Mouse (Mus musculus) lung, embryonic 16.5 days (tissue): Measurements from ENCODE around the gene Irgq. TPM values are rescaled to one million over a fixed set of nuclear protein-coding genes. Genes with fewer than 3 reads are reported as not detected.

Experiments
- ATAC-seq: fragments of 200-750 bp; cut with Nextera tagmentation; 2 replicates; pipeline ENCODE4 v1.8.0; 2017; ENCODE audit warnings: low read depth, mild to moderate bottlenecking, moderate library complexity
- H3K27ac ChIP-seq: fragments of 300-500 bp; sonication (generic); 2 replicates; pipeline ENCODE4 v1.5.1; 2014; ENCODE audit warnings: mild to moderate bottlenecking, control low read depth, low read length
- H3K27me3 ChIP-seq: fragments of 300-500 bp; sonication (generic); 2 replicates; pipeline ENCODE4 v1.6.1; 2014; ENCODE audit warnings: low read depth, low read length, mixed read lengths; ENCODE audit not compliant: control insufficient read depth, insufficient read depth
- H3K36me3 ChIP-seq: fragments of 300-500 bp; sonication (generic); 2 replicates; pipeline ENCODE4 v1.6.1; 2014; ENCODE audit warnings: low read length; ENCODE audit not compliant: control insufficient read depth, insufficient read depth
- H3K4me1 ChIP-seq: fragments of 300-500 bp; sonication (generic); replicated peaks from 2 replicates; pipeline ENCODE4 v1.6.1; 2014; ENCODE audit warnings: low read length, mixed read lengths; ENCODE audit not compliant: control insufficient read depth, insufficient read depth
- H3K4me2 ChIP-seq: fragments of 300-500 bp; sonication (generic); 2 replicates; pipeline ENCODE4 v1.6.1; 2014; ENCODE audit warnings: low read depth, low read length, control low read depth
- H3K4me3 ChIP-seq: fragments of 300-500 bp; sonication (generic); 2 replicates; pipeline ENCODE4 v1.5.1; 2014; ENCODE audit warnings: mild to moderate bottlenecking, low read length, control low read depth
- H3K9ac ChIP-seq: fragments of 300-500 bp; sonication (generic); 2 replicates; pipeline ENCODE4 v1.6.1; 2014; ENCODE audit warnings: low read length, control low read depth
- H3K9me3 ChIP-seq: fragments of 300-500 bp; sonication (generic); 2 replicates; pipeline ENCODE4 v1.6.1; 2016; ENCODE audit warnings: low read length; ENCODE audit not compliant: control insufficient read depth
- WGBS: fragments of 180-500 bp; shearing (Covaris S2); extraction: QIAGEN DNeasy Blood & Tissue Kit; methylation state at CpG from one replicate; pipeline ENCODE4 v1.1.7; 2014; 5-methylcytosine and 5-hydroxymethylcytosine counted together
- polyA plus RNA-seq: library from polyadenylated mRNA; unstranded; fragments of >200 nt; fragmentation: Nextera tagmentation; extraction: Ambion mirVana; gene quantifications from 2 replicates; pipeline ENCODE4 v1.2.1, GENCODE M21; 2015

Gene Irgq
- polyA plus RNA-seq, 1 experiment from 2014 or later: 5.6 TPM

DNA sequence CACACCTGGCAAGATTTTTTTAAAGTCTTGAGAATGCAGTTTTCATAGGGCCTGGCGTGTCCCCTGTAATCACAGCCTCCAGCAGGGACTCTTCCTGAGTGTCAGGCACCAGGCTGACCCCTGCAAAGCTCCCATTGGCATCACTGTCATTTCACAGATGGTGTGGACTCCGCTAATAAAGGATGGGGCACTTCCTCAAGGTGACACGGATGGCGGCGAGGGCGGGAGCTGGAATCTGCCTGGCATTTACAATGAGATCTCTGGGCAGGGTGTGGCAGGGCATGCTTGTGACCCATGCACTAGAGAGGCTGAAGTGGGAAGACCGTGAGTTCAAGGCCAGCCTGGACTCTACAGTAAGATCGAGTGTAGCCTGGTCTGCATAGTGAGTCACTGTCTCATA, 42.2 kb upstream of the Irgq start:
- no peak for ATAC-seq
- no peak overlapping the region for H3K9ac ChIP-seq
- 79% methylated on average over 8 of the region's 8 CpGs for WGBS
- H3K27ac ChIP-seq: no peak overlapping the region
- H3K4me1 ChIP-seq: no peaks in the 10 kb centered on the region
- no peaks in the 10 kb centered on the region for H3K9me3 ChIP-seq
- H3K27me3 ChIP-seq: peaks cover 3% of the 10 kb centered on the region; the same call in 1 of the 2 replicates
- no peaks in the 10 kb centered on the region for H3K36me3 ChIP-seq
- no peak overlapping the region for H3K4me3 ChIP-seq
- no peak overlapping the region for H3K4me2 ChIP-seq

DNA sequence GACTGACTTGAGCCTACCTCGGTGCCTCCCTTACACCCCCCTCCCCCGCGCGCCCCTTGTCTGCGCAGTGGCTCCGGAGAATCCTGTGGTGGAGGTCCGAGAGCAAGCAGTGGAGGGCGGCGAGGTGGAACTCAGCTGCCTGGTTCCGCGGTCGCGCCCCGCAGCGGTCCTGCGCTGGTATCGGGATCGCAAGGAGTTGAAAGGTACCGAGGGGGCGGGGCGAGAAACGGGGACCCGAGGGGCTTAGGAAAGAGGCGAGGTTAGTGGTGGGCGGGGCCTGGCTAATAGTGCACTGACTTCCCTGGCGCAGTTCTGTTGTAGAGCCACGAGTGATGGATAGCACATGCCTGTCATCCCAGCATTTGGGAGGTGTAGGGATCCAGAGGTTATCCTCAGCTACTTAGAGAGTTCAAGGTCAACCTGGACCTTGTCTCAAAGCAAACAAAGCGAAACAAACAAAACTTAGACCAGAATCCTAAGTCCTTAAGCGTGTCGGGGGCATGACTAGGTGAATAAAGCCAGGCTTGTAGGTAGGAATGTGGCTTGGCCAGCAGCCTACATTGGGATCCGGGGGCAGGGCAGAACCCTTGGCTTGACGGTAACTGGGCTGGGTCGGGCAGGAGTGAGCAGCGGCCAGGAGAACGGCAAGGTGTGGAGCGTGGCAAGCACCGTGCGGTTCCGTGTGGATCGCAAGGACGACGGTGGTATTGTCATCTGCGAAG, 30.5 kb upstream of the Irgq start:
- Histone ChIP-seq H3K27me3 (peaks cover 52% of the 10 kb centered on the region), H3K27ac (no peak overlapping the region), H3K4me3 (peak overlapping the region; percentile 44), H3K9me3 (peaks cover 3% of the 10 kb centered on the region; the same call in 1 of the 2 replicates), H3K4me1 (peaks cover 7% of the 10 kb centered on the region; the same call in 1 of the 2 replicates), H3K36me3 (no peaks in the 10 kb centered on the region), H3K4me2 (peak overlapping the region; percentile 63), H3K9ac (peak overlapping the region; percentile 39; the same call in 1 of the 2 replicates)
- ATAC-seq: peak; percentile 53
- 10% methylated on average over 43 of the region's 43 CpGs for WGBS

DNA sequence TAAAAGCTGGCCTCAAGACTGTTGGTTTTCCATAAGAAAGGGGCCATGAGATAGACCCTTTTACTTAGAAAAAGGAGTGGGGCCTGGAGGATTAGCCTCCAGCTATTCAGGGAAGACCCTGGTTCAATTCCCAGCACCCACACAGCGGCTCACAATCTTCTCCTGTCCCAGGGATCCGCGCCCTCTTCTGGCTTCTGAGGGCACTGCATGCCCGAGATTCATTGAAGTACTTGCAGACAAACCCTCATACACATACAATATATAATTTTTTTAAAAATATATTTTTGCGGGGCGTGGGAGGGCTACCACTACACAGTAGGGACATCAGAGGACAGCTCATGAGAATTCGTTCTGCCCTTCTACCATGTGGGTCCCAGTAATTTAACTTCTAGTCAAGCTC, 29.6 kb upstream of the Irgq start:
- H3K4me1 ChIP-seq: peaks cover 9% of the 10 kb centered on the region
- ATAC-seq: no peak
- 29% methylated on average over 7 of the region's 7 CpGs for WGBS
- peaks cover 52% of the 10 kb centered on the region for H3K27me3 ChIP-seq
- H3K36me3 ChIP-seq: no peaks in the 10 kb centered on the region
- no peak overlapping the region for H3K4me3 ChIP-seq
- H3K27ac ChIP-seq: no peak overlapping the region
- no peak overlapping the region for H3K4me2 ChIP-seq
- H3K9me3 ChIP-seq: peaks cover 3% of the 10 kb centered on the region; the same call in 1 of the 2 replicates
- no peak overlapping the region for H3K9ac ChIP-seq

DNA sequence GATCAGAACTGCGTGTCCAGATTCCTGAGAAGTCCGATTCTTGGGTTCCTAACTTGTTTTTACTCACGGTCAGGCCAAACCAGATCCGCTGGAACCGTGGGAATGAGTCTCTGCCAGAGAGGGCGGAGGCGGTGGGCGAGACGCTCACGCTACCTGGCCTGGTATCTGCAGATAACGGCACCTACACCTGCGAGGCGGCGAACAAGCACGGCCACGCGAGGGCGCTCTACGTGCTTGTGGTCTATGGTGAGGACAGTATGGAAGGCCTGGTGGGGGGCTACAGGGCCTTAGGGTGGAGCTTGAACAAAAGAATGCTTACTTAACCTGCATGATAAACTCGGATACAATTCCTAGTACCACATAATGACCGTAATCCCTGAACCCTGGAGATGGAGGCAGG, 29.0 kb upstream of the Irgq start:
- peaks cover 3% of the 10 kb centered on the region; the same call in 1 of the 2 replicates for H3K9me3 ChIP-seq
- H3K27ac ChIP-seq: no peak overlapping the region
- peaks cover 14% of the 10 kb centered on the region for H3K4me1 ChIP-seq
- H3K36me3 ChIP-seq: no peaks in the 10 kb centered on the region
- H3K4me3 ChIP-seq: no peak overlapping the region
- 40% methylated on average over 21 of the region's 21 CpGs for WGBS
- no peak overlapping the region for H3K9ac ChIP-seq
- peaks cover 52% of the 10 kb centered on the region for H3K27me3 ChIP-seq
- H3K4me2 ChIP-seq: no peak overlapping the region
- no peak for ATAC-seq

DNA sequence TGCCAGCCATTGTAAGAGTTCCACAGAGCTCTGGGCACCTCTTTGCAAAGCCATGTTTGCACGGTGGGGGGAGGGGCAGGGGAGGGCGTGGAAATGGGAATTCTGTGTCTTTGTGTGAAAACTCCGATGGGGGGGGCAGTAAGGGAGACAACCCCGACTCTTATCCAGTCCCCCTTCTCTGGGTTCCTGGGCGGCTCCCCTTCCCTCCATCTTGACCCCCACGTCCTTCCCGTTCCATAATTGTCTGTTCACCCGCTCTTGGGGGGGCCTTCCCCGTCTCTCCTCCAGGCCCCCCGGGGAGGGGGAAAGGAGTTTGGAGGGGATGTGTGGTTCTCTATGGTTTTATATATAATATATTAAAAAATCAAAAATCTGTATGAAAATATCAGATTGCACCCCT, 26.5 kb upstream of the Irgq start:
- 0 out of 2 replicates have a peak overlapping the region, but pooled peaks have one; percentile 22 for H3K4me2 ChIP-seq
- H3K4me1 ChIP-seq: peaks cover 21% of the 10 kb centered on the region
- no peak overlapping the region for H3K4me3 ChIP-seq
- H3K9me3 ChIP-seq: peaks cover 3% of the 10 kb centered on the region; the same call in 1 of the 2 replicates
- H3K36me3 ChIP-seq: no peaks in the 10 kb centered on the region
- no peak overlapping the region for H3K27ac ChIP-seq
- no peak overlapping the region for H3K9ac ChIP-seq
- WGBS: 20% methylated on average over 8 of the region's 10 CpGs
- no peak for ATAC-seq
- peaks cover 41% of the 10 kb centered on the region for H3K27me3 ChIP-seq

DNA sequence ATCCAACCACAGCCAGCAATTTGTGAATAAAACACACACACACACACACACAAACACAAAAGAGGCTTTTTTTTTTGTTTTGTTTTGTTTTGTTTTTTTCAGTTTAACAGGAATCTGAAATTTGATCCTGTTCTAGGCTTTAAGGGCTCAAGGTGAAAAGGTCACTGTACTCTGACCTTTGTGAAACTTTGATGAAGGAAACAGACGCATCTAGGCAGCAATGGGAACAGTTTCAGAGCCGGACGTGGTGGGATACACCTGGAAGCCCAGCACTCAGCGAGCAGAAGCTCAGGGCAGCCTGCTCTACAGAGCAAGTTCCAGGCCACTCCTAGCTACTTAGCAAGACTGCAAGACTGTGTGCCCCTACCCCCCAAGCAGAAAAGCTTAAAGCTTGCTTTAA, 25.6 kb upstream of the Irgq start:
- Histone ChIP-seq H3K27me3 (peaks cover 32% of the 10 kb centered on the region), H3K4me3 (no peak overlapping the region), H3K27ac (no peak overlapping the region), H3K36me3 (no peaks in the 10 kb centered on the region), H3K9me3 (peaks cover 3% of the 10 kb centered on the region; the same call in 1 of the 2 replicates), H3K4me2 (no peak overlapping the region), H3K4me1 (peaks cover 18% of the 10 kb centered on the region), H3K9ac (no peak overlapping the region)
- whole genome bisulfite sequencing: 22% methylated on average over 4 of the region's 4 CpGs
- ATAC-seq: no peak

DNA sequence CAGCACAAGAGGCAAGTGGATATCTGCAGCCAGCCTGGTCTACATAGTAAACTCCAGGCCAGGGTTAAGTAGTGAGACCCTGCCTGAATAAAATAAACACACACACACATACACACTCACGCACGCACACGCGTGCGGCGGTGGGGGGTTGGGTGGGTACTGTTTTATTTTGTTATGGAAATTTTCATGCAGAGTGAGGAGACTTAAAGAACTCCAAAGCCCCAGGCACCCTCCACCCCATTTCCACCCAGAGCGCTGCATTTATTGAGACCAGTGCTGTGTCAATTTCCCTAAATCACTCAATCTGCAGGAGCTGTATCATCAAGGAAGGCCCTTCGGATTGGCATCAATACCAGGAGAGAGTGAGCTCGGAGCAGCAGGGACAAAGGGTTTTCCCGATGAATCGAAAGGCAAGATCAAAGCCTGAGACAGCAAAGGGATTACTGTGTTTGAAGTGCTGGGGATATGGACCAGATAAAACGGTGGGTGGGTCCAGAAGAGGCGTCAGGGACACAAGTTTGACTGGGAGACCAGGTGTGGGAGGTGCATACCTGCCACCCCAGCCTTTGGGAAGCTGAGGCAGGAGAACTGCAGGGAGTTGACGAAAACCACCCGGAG, 24.9 kb upstream of the Irgq start:
- H3K4me1 ChIP-seq: peaks cover 17% of the 10 kb centered on the region
- WGBS: 26% methylated on average over 15 of the region's 15 CpGs
- H3K27ac ChIP-seq: no peak overlapping the region
- H3K36me3 ChIP-seq: no peaks in the 10 kb centered on the region
- peak overlapping the region; percentile 68 for H3K4me2 ChIP-seq
- peaks cover 25% of the 10 kb centered on the region for H3K27me3 ChIP-seq
- H3K4me3 ChIP-seq: no peak overlapping the region
- H3K9me3 ChIP-seq: peaks cover 3% of the 10 kb centered on the region; the same call in 1 of the 2 replicates
- ATAC-seq: no peak
- no peak overlapping the region for H3K9ac ChIP-seq

DNA sequence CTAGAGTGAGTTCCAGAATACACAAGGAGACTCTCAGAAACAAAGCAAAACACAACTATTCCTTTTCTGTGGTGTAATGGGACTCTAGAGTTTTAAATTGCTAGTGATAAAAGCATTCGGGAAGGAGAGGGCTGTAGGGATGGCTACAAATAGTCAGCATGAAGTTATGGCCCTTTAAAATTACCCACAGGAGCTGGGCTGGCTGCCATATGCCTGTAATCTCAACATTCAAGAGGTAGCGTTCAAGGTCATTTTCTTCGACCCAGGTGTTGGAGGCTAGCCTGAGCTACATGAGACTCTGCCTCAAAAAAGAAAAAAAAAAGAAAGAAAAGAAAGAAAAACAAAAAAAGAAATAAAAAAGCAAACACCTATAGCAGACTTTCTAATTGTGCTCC, 24.4 kb upstream of the Irgq start:
- 16% methylated on average over 3 of the region's 3 CpGs for whole genome bisulfite sequencing
- no peak for ATAC-seq
- Histone ChIP-seq H3K4me1 (peaks cover 17% of the 10 kb centered on the region), H3K9me3 (0 out of 2 replicates have a peak, but pooled peaks cover under 1% of the 10 kb centered on the region), H3K4me2 (peak overlapping the region; percentile 68), H3K9ac (peak overlapping the region; percentile 98), H3K36me3 (no peaks in the 10 kb centered on the region), H3K4me3 (peak overlapping the region; percentile 83), H3K27ac (peak overlapping the region; percentile 99), H3K27me3 (peaks cover 21% of the 10 kb centered on the region)

DNA sequence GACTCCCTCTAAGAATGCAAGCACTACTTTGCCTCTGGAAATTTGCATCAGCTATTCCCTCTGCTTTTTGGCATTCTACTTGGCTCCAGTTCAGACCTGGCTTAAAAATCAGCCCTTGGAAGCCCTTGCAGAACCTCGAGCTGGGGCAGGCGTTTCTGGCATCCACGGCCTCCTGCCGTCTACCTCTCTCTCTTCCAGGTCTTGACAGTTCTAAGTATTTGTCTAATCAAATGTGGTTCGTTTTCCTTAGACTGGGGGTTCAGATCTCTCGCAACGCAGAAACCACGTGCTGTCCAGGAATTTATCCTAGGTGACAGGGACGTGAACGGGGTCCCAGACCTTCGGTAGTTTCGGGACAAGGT, 24.0 kb upstream of the Irgq start:
- Histone ChIP-seq H3K4me1 (peaks cover 17% of the 10 kb centered on the region), H3K27me3 (peaks cover 17% of the 10 kb centered on the region), H3K4me2 (peak overlapping the region; percentile 68), H3K9me3 (no peaks in the 10 kb centered on the region), H3K4me3 (peak overlapping the region; percentile 83), H3K9ac (peak overlapping the region; percentile 98), H3K36me3 (no peaks in the 10 kb centered on the region), H3K27ac (peak overlapping the region; percentile 99)
- WGBS: 2% methylated on average over 12 of the region's 12 CpGs
- peak; percentile 10; the same call in 1 of the 2 replicates for ATAC-seq
